Mouse (Mus musculus) thymus, postnatal 0 days (tissue): ENCODE results near the gene Gstz1. TPM values are rescaled to one million over a fixed set of nuclear protein-coding genes. Genes with fewer than 3 reads are reported as not detected.
"Not testable (repeated sequence)": the region's sequence is repeated elsewhere in the genome, so short reads cannot be mapped to it uniquely, and the experiment has no call there.

Source experiments
- DNase-seq: peaks from one replicate; pipeline ENCODE4 v3.0.0-alpha.2; 2015; ENCODE audit warnings: low spot score
- polyA plus RNA-seq: library from polyadenylated mRNA; unstranded; fragments of >200 nt; fragmentation: Nextera tagmentation; extraction: Ambion mirVana; gene quantifications from 2 replicates; pipeline ENCODE4 v1.2.1, GENCODE M21; 2015

Gstz1 gene
- polyA plus RNA-seq, result 19.2 and 19.8 TPM in 2 replicates

DNA sequence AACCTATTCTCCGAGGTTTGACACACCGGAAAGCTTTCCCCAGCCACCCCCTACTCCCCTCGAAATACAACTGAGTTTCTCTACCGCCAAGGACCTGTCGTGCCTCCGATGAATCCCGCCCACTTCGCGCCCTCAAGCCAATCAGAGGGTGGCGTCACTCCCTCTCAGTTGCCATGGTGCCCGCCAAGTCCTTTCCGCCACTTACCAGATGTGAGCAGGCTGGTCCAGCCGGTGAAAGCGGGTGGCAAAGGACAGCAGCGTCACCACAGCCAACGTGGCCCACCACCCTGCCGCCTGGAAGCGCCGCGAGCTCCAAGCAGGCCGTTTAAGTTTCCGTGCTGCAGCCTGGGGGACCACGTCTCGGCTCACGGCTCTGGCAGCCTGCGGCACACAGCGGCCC lies at the start of gene Gstz1:
Gstz1 (plus strand) TSS at position 200 of the 400 bp plus-strand sequence.
- peak; percentile 89 for DNase-seq

DNA sequence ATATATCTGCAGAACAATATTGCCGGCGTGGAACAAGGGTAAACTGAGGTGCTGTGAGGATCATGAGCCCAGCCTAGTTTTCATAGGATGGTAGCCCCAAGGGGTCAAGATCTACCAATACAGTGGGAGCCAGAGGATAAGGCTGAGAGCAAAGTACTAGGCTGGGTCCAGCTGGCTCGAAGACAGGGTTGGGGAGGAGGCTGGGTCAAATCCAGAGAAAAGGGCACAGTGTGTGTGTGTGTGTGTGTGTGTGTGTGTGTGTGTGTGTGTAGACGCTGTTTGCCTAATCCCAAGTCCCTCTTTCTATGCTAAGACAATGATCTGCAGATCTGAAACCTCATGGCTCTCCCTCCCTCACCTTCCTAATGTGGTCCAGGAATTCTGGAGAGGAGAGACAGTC lies 46.6 kb upstream of the Gstz1 start:
- DNase-seq, result no peak

DNA sequence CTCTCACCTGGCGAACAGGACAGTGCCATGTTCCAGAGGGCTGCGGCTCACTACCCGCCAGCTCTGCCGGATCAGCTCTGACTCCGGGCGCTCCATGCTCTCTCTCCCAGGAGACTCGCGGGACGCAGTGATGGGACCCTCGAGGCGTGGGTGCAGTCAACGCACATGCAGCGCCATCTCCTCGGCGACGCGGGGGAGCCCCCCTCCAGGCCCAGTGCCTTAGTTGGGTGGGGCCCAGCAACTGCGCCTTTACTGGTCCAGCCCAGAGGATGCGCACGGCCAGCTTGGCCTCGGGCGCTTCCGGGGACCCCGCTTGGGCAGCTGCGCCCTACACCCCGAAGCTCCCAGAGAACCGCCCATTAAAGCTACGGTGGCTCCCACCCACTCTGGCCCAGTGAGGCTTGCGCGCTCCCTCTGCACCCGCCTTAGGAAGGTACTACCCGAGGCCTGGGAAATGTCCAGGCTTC lies 44.8 kb upstream of the Gstz1 start, which contains the start of gene Ngb:
Ngb (minus strand) TSS at position 375 of the 467 bp plus-strand sequence.
- no peak for DNase-seq

DNA sequence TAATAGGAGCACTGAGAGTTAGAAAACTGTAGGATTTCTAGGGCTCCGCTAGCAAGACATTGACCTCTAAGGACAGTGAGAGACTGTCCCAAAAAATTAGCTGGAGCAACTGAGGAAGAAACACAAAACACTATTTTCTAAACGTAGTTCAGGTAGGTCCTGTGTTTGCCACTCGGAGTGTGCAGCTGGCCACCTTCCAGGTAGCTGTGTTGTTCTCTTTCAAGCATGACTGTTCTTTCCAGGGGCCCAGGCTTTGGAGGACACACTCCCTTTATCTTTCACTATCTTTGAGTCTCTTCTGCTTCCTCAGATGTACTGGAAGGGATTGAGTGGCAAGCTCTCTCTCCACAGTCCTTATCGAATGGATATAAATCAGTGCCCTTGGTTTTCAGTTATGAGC lies 43.5 kb upstream of the Gstz1 start:
- no peak for DNase-seq

DNA sequence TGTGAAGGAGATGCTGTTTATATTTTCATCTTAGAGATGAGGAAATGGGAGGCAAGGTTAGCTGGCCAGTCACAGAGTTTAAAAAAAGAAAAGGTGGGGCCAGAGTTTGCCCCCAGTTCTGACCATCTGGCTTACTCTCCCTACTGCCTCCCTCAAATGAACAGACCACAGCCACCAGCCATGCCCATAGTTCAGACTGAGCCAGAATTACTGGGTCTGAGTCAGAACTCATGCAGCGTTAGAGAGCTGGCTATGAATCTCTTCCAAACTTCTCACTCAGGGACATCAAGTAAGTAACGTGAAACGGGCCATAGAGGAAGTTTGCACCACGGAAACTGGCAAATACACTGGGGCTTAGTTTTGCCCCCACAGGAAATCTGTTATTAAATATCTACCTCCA lies 42.2 kb upstream of the Gstz1 start:
- DNase-seq, result no peak

DNA sequence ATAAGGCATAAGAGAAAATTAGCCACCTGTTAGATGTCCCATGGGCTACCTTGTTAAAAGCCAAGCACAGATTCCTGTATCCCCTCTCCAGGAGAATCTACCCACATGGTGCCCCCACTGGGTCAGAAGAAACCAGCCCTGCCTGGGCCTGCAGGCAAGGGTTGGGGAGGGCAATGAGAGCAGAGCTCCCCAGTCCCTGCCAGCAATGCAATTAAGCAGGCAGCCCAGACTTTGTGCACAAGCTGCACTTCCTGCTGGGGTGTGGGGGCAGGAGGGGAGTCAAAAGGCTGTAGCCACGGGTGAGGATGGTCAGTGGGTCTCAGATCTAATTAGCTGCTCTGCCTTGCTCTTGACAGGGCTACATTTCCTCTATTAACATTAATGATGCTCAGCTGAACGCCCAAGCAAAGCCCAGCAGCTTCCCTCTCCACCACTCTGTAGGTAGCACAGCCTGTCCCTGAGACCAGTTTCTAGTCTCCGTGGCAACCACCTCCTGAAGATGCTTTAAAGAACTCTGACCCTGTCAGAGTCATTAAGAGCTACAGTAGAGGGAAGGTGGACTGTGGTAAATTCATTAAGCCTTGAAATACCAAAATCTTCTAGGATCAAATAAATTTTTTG lies 39.5 kb upstream of the Gstz1 start:
- no peak for DNase-seq

DNA sequence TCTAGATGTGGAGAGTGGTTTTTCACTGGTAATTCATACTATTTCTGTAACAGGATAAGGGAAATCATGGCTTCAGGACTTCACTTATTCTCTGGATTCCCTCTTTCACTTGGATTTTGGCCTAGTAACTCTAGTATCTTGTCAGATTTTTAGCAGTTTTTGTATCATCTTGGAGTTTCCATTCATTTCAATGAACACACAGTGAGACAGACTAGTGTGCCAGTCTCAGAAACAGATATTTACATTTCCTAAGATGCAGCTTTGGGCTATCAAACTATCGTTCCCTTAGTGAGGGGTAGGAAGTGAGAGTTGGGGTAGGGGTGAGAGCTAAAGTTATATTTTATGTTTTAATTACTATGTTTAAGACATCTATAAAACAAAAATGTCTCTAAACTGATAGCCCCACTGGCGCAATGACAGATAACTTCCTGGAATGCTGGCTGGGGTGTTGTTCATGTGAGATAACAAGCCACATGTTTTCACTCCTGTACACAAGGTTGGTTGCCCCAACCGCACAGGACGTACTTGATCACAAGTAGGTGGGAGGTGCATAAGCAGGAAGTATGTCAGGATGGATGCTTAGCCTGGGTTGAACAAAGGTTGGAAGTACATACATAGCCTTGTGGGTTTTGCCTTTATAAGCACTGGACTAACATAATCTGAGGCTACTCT lies 24.9 kb upstream of the Gstz1 start:
- DNase-seq, result no peak

DNA sequence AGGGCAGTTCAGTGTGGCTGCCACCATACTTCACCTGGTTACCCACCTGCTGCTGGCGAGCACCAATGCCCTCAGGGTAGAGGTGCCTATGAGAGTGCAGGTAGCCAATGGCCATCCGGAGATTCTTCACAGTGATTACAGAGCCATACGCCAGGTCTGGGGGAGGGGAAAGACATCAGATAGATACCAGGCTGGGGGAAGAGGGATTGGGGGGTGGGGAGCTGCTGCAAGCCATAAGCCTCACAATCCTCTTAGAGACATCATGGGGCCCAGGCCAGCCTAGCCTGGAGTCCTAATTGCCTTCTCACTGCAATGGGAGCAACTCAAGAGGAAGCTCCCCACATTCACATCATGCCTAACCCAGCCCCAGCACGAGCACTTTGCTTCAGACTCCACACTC lies 19.7 kb upstream of the Gstz1 start:
- no peak for DNase-seq

DNA sequence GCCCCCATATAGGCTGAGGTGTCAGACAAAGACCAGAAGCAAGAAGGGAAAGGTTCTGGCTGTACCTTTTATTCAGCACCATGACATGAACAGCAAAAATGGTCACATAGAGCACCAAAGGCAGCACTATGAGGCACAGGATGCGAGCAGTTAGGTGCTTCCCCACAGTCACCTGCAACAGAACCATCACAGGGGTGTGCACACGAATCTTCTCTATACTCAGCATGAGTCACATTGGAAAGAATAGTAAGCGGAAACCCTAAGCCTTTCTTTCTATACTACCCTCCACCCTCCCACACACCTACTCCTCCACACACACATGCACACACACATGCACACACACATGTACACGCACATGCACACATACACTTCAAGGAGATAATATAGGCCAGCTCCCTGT lies 16.7 kb upstream of the Gstz1 start:
- DNase-seq, result no peak

DNA sequence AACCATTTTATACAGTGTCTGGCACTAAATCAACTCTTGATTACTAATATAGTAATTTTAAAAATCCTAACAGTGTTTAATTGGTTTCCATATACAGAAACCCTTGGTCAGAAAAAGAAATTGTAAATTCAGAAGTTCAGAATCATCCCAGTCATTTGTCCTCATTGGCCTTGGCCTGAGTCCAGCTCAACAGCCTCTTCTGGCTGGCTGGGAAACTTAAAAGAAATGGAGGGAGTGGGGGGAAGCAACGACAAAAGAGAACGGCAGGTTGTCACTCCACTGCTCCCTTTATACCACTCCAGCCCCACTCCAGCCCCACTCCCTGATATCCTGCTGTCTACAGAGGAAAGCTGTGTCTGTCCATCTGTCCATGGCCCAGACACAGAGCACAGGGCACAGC lies 15.8 kb upstream of the Gstz1 start:
- DNase-seq, result no peak

DNA sequence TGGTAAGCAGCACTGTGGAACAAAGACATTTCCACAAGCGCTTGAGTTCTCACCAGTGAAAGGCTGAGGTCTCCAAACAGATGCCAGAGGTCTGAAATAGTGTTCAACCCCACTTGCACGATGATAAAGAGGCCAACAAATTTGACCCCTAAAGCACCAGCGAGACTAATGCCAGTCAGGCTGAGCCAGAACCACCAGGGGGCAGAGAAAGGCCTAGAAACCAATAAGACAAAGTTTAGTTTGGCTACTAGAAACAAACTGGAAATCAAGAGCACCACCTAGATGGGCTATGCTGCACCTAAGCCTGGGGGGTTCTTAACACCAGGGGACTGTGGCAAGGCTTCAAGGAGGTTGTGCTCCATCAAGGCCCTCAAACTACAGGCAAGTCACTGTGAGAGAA lies 15.3 kb upstream of the Gstz1 start:
- DNase-seq, result peak; percentile 42

DNA sequence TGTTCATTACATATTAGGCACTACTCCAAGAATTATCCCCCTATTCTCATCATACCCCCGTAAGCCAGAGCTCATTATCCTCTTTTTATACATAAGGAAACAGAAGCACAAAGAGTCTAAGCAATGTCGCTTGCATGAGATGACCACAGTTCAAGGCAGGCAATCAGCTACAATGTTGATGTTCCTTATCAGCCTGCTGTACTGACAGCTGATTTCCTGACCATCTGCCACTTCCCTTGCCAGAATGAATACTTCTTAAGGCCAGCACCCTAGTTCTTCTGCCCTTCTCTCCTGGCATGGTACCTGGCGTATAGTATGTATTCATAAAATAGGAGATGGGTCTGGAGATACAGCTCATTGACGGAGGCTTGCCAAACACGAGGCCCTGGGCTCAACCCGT lies 14.8 kb upstream of the Gstz1 start:
- DNase-seq, result no peak

DNA sequence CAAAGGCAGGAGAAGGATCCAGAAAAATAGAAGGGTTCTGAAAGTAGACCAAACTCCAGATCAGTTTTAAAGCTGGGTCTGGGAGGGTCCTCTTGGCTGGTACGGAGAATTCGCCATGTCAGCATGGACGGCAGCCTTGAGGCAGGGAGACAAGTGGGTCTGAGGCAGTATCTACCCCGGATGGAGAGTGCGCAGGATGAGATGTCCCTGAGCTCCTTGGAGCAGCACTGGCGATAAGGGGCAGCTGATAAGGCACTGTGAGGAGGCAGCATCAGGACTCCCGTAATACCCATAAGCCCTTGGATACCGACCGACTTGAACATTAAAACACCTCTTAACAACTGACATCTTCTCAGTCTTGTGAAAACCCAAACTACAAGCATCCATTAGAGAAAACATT lies 14.2 kb upstream of the Gstz1 start:
- DNase-seq, result no peak

DNA sequence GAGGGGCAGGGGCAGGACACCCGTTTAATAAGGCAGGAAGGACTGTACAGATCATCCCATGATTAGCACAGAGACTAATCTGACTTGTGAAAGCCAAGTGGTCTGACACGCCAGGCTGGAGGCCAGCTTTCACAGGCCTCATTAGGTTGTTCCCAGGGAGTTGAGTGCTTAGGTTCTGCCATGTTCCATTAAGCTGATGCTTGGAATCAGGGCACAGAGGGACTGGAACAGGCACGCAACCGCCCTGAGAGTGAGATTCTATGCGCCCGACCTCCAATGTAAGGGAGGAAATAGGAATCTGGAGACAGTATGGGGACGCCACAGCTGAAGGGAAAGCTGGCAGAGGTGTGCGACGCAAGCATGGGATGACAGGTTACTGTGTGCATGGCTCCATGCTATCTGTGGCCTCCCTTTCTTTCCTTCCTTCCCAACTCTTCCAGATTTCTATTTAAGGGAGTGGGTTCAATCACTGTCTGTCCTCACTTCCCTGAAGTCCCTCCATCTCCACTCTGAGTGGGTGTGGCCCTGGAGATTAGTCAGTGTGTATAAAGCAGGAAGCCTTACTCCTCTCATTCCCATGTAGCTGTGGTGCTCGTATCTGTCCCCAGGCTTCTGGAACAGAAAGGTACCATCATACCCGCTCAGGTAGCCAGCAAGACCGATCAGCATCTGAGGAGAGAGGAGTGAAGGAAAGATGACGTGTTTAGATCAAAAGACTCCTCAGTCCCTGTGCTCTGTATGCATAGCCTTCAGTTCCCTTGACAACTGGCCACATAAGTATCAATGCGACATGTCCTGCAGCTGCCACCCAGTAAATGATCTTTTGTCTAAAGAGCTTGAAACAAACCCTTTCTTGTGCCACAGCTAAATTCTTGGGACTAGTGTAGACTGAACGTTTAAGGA lies 9.3 kb upstream of the Gstz1 start:
- DNase-seq, result no peak

DNA sequence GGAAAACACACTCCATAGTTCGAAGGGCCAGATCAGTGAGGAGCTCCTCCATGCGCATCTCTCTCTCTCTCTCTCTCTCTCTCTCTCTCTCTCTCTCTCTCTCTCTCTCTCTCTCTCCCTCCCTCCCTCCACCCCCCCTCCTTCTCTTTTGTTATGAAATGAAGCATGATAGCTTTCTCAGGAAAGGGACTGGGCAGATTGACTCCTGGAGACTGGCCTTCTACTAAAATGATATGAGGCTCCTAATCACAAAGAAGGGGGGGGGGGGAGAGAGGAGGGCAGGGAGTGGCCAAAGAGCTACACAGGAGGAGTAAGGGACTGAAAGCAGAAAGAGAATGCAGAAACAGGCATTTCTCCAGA lies 8.6 kb upstream of the Gstz1 start:
- no peak for DNase-seq

DNA sequence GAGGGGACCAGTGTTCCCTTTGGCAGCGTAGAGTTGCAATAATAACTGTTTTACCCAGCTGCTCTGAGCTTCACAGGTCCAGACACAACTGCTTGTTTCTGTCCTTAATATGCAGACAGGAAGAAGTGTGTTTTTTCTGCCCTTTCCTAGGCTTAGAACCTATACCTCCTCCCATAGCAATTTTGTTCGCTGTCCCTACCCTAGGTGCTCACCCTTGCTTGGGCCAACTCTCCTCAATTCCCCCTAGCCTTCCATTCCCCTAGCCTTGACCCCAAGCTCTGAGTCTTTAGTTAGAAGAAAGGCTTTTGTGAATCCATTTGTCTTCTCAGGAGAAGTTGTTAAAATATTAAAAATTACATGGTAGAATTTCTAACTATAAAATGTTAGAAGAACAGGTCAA lies 8.2 kb upstream of the Gstz1 start:
- no peak for DNase-seq

DNA sequence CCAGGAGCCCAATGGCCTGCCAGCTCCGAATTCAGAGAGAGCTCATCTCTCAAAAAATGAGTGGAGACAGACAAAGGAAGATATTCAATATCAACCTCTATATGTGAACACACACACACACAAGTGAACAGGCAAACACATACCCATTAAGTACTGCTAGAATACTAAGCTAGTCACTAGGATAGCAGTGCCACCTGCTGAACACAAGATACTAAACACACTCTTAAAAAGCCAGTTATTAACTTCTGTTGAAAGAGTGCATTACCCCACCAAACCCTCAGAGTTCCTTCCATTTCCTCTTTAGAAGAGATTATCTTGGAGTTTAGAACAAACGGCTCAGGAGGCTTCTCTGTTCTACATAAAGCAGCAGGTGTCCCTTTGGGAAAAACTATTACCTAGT lies 4.8 kb upstream of the Gstz1 start:
- DNase-seq, result no peak

DNA sequence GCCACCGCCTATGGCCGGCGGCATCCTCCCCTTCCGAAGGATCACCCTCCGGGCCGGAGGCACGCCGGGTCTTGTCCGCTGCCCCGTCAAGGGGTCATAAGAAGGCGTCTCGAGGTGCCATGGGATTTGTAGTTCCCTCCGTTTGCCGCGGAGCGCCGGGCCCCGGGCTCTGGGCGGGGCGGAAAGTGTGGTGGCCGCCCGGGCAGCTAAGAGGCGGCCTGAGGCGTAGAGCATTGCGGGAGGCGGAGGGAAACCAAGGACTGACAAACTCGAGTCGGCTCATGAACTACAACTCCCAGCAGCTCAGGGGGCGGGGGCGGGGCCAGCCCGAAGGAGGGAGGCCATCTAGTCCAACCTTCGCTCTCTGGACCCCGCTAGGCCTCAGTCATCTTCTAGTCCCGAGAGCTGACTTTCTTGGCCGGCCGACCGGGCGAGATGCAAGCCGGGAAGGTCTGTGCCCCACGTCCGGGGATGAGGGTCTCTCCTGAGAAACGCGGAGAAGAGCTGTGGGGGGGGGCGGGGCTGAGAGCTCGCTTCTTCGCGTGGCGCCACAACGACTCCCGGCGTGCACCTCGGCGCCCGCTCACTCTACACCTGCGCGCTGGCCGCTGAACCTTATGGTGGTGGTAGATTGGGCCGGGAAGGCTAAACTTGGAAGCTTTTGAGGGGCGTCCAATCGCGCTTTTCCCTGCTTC lies 577 bp downstream of the Gstz1 start, which contains the start of gene Pomt2:
Pomt2 (minus strand) TSS at position 574 of the 695 bp plus-strand sequence.
- peak; percentile 92 for DNase-seq

DNA sequence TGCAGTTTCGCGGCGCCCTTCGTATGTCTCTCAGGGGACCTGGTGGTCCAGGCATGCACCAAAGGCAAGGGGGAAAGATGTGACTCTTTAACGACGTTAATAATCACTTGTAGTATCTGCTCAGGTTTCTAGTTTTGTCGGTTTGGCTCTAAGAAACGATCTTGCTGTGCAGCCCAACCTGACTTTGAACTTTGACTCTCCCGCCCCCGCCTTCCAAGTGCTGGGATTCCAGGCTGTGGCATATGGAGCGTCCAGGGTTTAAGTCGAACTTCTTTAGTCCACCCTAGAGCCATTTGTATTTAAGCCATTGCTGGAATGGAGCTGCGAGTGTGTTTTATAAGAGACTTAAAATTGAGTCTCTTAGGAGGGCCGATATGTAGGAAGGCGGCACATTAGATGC lies 1.2 kb downstream of the Gstz1 start:
- DNase-seq, result no peak

DNA sequence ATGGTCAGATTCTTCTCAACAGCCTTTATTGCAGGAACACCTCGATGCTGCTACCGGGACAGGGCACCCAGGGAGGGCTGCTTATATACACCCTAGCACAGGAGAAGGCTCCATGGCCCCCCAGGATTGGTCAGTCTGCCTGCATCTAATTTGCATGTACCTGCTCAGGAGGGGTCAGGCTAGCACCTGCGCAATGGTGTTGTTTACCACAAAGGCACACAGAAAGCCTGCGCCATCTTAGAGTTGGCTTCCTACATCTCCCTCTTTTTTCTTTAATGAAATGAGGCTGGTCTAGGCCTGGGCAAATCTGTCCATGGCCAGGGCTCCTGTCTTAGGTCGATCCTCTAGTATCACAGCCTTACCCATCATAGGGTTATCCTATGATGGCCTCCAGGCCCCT lies 2.5 kb downstream of the Gstz1 start:
- no peak for DNase-seq

DNA sequence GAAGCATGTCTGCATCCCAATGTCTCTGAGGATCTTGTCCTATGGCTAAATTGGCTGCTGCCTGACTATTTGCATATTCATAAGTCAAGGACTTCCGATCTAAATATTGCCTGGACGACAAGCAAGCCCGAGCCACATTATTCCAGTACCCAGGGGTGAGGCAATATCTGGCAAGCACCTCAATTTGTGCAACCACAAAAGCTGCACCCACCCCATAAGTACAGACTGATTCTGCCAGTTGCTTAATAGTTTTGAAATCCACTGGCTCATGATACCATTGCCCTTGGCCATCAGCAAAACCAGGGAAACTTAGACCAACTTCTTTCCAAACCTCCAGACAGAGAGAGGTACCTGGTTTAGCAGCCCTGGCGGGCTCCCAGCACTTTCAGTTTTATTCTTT lies 7.5 kb downstream of the Gstz1 start:
- DNase-seq, result not testable (repeated sequence)

DNA sequence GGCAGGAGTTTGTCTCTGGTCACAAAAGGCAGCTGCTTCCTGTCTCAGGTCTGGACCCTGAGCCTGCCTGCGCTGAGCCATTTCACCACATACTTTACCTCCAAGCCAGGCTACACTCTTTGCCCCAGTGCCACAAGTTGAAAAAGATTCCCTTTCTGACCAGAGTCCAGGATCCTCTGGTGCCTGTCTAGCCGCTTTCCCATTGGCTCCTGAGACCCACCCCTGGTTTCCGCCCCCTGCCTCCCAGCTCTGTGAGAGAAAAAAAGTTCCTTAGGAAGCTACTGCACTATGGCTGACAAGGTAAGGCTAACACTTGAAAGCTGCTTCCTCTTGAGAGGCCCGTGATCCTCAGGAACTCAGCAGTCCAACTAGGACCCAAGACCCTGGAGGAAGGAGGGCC lies 10.4 kb downstream of the Gstz1 start:
- no peak for DNase-seq
